Mouse (Mus musculus): ENCODE data around the gene Clip1.

The Clip1 gene

GRCm38 (mm10) chr5:123599319-123599718 is 85.1 kb downstream of the Clip1 start:
- DNase-seq: no peak

GRCm38 (mm10) chr5:123593622-123594280 is 90.7 kb downstream of the Clip1 start:
- DNase-seq: no peak

- DNase-seq: no peak
Observed at GRCm38 (mm10) chr5:123580043-123580442, 104.4 kb downstream of the Clip1 start.

- no peak for DNase-seq
Observed at GRCm38 (mm10) chr5:123576696-123577095, 107.7 kb downstream of the Clip1 start.

GRCm38 (mm10) chr5:123573362-123573761 is 111.1 kb downstream of the Clip1 start:
- no peak for DNase-seq

- peak; percentile 97 to 98 for DNase-seq
Observed at GRCm38 (mm10) chr5:123572357-123573186, 111.8 kb downstream of the Clip1 start, which contains the start of gene Vps33a. TSS of gene Vps33a (minus strand) at chr5:123573038.

- no peak for DNase-seq
Observed at GRCm38 (mm10) chr5:123561128-123561527, 123.3 kb downstream of the Clip1 start.

- no peak for DNase-seq
Observed at GRCm38 (mm10) chr5:123559588-123559987, 124.8 kb downstream of the Clip1 start.

GRCm38 (mm10) chr5:123556451-123556850 is 128.0 kb downstream of the Clip1 start:
- no peak for DNase-seq

GRCm38 (mm10) chr5:123555693-123556092 is 128.7 kb downstream of the Clip1 start:
- DNase-seq: no peak

- DNase-seq: peak in 1 of 2 experiments; percentile 2
Observed at GRCm38 (mm10) chr5:123533801-123534200, 150.6 kb downstream of the Clip1 start.

GRCm38 (mm10) chr5:123530056-123530455 is 154.4 kb downstream of the Clip1 start:
- peak in 1 of 2 experiments; percentile 1 for DNase-seq

GRCm38 (mm10) chr5:123528641-123529040 is 155.8 kb downstream of the Clip1 start:
- DNase-seq: peak in 1 of 2 experiments; percentile 2

Measured in lung, adult 18-20 months (tissue).